Mouse (Mus musculus) testis, adult 2 months (tissue): ENCODE data around the gene F13a1.

Source experiments
- CTCF ChIP-seq: fragments of 200-500 bp; IDR thresholded peaks from 2 replicates; pipeline ENCODE4 v1.5.1; 2012; ENCODE audit warnings: low read depth, mild to moderate bottlenecking, inconsistent platforms, low read length, moderate library complexity; ENCODE audit not compliant: control insufficient read depth, insufficient read depth, insufficient replicate concordance
- POLR2A ChIP-seq: fragments of 200-500 bp; IDR thresholded peaks from 2 replicates; pipeline ENCODE4 v1.6.1; 2012; ENCODE audit warnings: low read depth, mild to moderate bottlenecking, inconsistent platforms, low read length, moderate library complexity; ENCODE audit not compliant: control insufficient read depth

DNA sequence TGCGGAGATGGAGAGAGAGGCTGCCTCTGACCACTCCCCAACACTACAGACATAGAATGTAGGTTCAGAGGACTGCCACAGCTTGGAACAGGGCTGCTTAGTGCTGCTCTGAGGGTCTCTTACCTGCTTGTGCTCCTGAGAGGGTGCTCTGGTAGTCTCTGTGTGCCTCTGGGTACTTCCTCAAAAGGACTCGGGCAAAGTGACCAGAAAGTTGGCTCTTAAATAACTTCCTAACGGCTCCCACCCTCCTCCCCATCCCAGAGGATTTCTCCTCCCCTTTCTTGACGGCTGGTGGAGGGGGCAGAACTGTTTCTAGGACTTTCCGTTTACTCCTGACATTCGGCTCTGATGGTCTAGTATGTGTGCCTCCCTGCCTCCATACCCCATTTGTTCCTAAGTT is 1.0 kb downstream of the F13a1 start:
- TF ChIP-seq CTCF = no peak
- no peak for TF ChIP-seq POLR2A
